Mouse (Mus musculus) embryonic fibroblast, embryonic 13.5 days (primary cell): Measurements from ENCODE around the gene Hcst. TPM values are rescaled to one million over a fixed set of nuclear protein-coding genes. Genes with fewer than 3 reads are reported as not detected.

Experiments used
- H3K27ac ChIP-seq: 2 replicates; pipeline ENCODE4 v1.5.1; 2012; ENCODE audit warnings: low read length, control low read depth, inconsistent platforms; ENCODE audit not compliant: insufficient read depth
- H3K4me1 ChIP-seq: 2 replicates; pipeline ENCODE4 v1.6.1; 2011; ENCODE audit warnings: low read length; ENCODE audit not compliant: control insufficient read depth, insufficient read depth
- H3K4me3 ChIP-seq: 2 replicates; pipeline ENCODE4 v1.5.1; 2011; ENCODE audit warnings: mild to moderate bottlenecking, control low read depth, low read length; ENCODE audit not compliant: insufficient read depth
- CTCF ChIP-seq: IDR thresholded peaks from 2 replicates; pipeline ENCODE4 v1.5.1; 2011; ENCODE audit warnings: mild to moderate bottlenecking, control low read depth, low read length, moderate library complexity, borderline replicate concordance; ENCODE audit not compliant: insufficient read depth
- POLR2A ChIP-seq: IDR thresholded peaks from 2 replicates; pipeline ENCODE4 v1.6.1; 2011; ENCODE audit warnings: low read depth, mild to moderate bottlenecking, control low read depth, low read length, moderate library complexity
- polyA plus RNA-seq: library from polyadenylated mRNA; stranded (reverse); fragments of >200 nt; gene quantifications from 2 replicates; pipeline ENCODE4 v1.2.4, GENCODE M21; 2011; ENCODE audit warnings: low read depth; ENCODE audit not compliant: missing spikeins, insufficient read length

Gene Hcst
- polyA plus RNA-seq: not detected in 2 replicates

DNA sequence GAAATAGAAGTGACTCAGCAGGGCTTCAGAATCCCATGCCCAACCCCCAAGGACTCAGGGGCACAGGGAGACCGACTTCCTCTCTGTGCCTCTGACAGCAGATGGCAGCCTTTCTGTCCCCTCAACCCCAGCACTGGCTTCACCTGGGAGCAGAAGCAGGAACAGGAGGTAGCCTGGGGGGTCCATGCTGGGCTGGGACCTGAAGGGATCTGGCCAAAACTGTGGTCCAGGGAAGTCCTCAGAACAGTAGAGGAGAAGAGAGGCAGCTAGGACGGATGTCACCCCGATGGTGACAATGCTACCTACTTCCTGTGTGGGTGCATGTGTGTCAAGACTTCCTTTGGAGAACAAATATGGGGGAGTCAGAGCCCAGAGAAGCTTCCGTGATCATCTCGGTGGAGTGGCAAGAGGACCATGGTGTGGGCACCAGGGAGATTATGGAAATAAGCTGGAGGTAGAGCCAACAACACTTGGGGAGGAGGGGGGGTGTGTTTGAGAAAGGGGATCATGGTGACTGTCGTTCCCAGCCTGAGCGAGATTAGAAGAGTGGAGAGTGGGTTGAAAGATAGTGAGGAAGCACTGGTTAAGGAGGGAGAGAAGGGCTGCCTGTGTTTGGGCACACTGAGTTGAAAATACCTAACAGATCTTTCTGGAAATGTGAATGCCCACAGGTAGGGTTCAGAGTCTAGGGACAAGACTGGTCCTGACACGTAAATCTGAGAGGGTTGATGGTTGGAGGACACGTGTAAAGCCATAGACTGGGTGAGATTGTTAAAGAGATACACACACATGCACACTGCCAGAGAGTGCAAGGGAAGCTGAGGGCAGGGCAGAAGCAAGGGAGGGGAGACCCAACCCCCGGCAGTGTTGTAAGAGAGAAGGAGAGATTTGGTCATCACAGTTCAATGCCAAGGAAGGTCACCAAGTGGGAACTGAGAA, at the start of gene Hcst:
TSS of gene Hcst (minus strand) at position 294 of the 939 bp plus-strand sequence.
- no peak within 1 kb of the TSS for H3K4me3 ChIP-seq
- peaks cover 3% of the 10 kb centered on the region; the same call in 1 of the 2 replicates for H3K4me1 ChIP-seq
- no peak within 1 kb of the TSS for H3K27ac ChIP-seq
- TF ChIP-seq CTCF: no peak
- no peak for TF ChIP-seq POLR2A

DNA sequence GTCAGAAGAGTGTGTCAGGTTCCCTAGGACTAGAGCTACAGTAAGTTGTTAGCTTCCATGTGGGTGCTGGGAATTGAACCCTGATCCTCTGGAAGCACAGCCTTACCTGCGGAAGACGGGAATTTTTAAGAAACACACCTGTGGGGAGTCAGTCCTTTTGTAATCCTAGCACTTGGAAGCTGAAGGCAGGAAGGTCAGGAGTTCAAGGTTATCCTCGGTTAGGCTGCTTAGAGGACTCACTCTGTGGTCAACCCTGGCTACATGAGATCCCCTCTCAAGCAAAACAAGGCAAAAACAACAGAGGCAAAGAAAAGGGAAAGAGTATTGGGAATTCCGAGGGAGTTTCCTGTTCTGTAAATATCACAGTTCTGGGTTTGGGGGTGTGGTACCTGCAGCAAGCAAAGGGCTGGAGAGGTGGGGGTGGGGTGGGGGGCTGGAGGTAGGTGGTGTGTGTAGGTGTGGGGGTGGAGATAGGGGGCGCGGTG, 45.2 kb upstream of the Hcst start:
- no peak overlapping the region for H3K4me3 ChIP-seq
- TF ChIP-seq CTCF (no peak), POLR2A (no peak)
- H3K4me1 ChIP-seq: no peaks in the 10 kb centered on the region
- no peak overlapping the region for H3K27ac ChIP-seq

DNA sequence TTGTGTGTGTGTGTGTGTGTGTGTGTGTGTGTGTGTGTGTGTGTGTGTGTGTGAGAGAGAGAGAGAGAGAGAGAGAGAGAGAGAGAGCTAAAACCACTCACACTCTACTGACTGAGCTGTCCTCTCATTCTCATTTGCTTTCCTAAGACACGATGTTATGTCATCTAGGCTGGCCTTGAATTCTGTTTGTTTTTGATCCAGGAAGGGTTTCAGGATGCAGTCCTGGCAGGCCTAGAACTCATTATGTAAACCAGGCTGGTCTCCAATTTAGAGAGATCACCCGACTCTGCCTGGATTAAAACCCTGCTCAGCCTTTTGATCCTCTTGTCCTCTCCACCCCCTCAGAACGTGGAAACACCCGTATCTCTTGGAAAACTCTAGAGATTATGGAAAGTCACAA, 44.3 kb upstream of the Hcst start:
- no peak for TF ChIP-seq CTCF
- no peak for TF ChIP-seq POLR2A
- Histone ChIP-seq H3K4me3 (no peak overlapping the region), H3K27ac (no peak overlapping the region), H3K4me1 (no peaks in the 10 kb centered on the region)

DNA sequence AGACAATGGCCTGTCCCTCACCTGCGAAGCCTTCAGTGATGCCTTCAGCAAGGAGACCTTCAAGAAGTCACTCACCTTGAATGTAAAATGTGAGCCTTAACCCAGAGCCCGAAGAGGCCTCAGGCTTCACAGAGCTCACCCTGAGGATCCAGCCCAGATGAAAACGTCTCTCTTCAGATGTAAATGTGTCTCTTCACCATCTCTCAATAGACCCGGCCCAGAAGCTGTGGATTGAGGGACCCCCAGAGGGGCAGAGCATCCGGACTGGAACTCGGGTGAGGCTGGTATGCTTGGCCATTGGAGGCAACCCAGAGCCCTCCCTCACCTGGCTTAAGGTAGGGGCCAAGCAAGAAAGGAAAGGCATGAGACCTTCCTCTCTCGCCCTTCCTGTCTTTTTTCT, 43.9 kb upstream of the Hcst start:
- Histone ChIP-seq H3K27ac (no peak overlapping the region), H3K4me3 (no peak overlapping the region), H3K4me1 (no peaks in the 10 kb centered on the region)
- TF ChIP-seq POLR2A (no peak), CTCF (no peak)

DNA sequence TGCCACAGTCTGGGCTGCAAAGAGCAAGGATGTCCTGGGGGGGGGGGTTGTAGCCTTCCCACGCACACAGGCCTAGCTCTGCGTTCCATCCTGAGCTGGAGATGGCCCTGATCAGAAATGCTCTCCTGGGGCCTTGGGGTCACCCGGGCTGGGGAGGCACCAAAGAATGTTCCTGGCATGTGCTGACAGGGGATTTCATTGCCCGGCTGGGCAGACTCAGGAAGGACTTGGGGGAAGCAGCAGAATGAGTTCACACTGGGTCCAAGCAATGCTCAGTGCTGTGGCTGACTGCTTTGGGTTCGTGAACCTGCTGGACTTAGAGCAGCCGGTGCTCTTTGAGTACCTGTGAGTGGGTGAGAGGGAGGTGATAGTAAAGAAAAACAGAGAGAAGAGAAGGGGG, 39.8 kb upstream of the Hcst start:
- TF ChIP-seq POLR2A (no peak), CTCF (no peak)
- H3K4me1 ChIP-seq: no peaks in the 10 kb centered on the region
- no peak overlapping the region for H3K4me3 ChIP-seq
- no peak overlapping the region for H3K27ac ChIP-seq

DNA sequence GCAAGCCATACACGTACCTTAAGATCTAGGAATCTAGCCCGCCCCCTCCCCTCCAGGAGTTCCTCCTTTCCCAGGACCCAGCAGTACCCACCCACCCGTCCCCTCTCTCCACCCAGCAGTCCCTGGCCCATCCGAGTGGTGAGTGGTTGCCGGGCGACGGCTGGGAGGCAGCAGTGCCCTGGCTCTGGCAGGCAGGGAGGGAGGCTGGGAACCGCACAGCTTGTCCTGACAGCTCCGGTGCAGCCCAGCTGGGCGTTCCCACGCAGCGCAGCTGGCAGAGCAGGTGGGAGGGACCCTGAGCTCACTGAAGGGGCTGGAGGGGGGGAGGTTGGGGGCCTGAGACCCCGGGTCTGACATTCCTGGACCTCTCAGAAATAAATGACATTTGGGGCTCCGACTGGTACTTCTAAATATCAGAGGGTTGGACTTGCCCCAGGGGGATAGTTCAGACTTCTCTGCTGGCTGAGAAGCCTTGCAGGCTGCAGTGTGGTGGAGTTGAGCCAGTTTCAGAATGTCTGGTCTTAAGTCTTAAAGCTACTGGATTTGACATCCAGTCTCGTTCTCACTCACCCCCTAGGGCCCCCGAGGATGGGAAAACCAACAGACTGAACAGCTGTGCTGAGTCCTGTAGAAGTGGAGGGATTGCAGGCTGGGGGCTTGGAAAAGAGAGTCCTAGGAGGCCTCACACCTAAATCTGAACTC, 38.1 kb upstream of the Hcst start, which contains the start of the genes Kirrel2 and Nphs1:
TSS of gene Kirrel2 (minus strand) at position 62 of the 702 bp plus-strand sequence.
TSS of gene Nphs1 (plus strand) at position 687 of the 702 bp plus-strand sequence.
- TF ChIP-seq POLR2A (no peak), CTCF (no peak)
- Histone ChIP-seq H3K4me3 (no peak within 1 kb of the TSS), H3K4me1 (no peaks in the 10 kb centered on the region), H3K27ac (no peak within 1 kb of the TSS)

DNA sequence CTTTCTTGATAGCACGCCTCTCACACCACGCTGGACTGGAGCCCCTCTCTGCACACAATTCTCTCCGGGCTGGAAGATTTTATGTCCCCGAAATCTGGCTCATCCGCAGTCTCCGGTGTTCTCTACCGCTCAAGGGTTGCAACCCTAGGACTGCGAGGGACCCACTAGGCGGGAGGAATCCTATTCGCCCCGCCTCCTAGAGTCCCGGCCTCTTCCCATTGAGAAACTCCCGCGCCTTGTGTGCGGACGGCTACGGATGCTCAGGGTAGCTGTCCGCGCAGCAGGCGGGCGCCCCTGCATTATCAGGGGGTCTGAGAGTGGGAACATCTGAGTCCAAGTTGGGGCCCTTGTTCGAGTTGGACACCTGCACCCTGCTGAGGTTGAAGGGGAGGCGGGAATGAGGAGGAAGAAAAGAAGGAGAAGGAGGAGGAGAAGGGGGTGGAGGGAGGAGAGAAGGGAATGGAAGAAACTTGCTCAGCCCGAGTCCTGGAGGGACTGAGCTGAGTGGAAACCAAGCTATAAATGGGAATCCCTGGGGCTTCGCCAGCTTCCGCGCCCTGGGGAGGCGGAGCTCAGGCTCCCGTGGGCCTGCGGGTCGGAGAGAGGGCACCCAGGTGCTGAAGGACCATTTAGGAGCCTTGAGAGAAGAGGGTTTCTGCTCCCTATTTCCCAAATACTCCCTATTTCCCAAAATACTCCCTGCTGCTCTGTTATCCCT, 37.4 kb upstream of the Hcst start:
- no peak for TF ChIP-seq CTCF
- no peak for TF ChIP-seq POLR2A
- no peak overlapping the region for H3K4me3 ChIP-seq
- H3K27ac ChIP-seq: no peak overlapping the region
- no peaks in the 10 kb centered on the region for H3K4me1 ChIP-seq

DNA sequence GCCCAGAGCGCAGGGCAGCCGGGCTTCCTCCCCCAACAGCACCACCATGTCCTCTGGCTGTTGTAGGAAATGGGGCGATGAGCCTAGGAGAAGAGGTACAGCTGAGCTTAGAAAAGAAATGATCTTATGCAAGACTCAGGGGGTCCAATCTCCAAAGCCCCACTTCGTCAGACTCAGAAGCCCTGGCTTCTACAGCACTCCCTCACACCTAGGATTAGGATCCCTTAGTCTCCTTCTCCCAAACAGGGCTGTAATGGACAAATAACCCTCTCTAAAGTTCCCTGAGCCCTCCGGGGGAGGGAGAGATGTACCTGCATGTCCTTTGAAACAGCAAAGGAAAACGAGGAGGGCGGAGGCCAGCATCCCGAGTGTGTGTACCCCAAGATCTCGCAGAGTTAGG, 36.8 kb upstream of the Hcst start:
- no peak for TF ChIP-seq POLR2A
- TF ChIP-seq CTCF: no peak
- Histone ChIP-seq H3K4me3 (no peak overlapping the region), H3K27ac (no peak overlapping the region), H3K4me1 (no peaks in the 10 kb centered on the region)

DNA sequence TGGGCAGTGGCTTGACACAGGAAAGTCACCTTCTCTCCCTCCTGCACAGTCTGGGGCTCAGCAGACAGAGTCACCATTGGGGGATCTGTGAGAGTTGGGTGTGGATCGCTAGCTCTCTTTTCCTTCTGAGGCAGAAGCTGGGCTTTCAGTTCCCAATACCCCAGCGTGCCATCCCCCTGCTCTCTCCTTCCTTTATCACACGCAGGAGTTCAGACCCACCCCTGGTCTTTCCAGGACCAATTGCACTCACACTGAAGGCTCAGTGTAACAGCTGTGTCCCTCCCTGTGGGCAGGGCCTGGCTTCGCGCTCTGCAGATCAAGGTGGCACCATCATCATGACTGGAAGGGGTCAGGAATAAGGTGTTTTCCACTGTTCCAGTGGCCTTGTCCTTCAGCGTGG, 34.6 kb upstream of the Hcst start:
- H3K27ac ChIP-seq: no peak overlapping the region
- H3K4me1 ChIP-seq: no peaks in the 10 kb centered on the region
- H3K4me3 ChIP-seq: no peak overlapping the region
- TF ChIP-seq POLR2A (no peak), CTCF (no peak)

DNA sequence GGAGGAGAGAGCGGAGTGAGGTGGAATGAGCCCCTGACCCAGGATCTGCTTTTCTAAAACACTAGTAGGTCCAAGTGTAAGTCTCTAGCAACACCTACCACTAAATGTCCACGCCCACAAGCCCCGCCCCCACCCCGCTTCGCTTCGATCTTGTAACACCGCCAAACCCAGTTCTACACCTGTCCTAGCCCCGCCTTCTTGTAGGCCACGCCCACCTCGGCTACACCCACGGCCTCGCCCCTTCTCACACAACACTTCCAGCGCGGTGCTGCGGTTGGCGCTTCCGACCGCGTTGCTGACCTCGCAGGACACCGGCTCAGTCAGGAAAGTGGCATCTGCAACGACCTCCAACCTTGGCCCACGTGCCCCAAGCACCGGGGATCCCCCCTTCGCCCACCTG, 34.1 kb upstream of the Hcst start:
- no peak overlapping the region for H3K27ac ChIP-seq
- H3K4me3 ChIP-seq: no peak overlapping the region
- no peak for TF ChIP-seq CTCF
- no peak for TF ChIP-seq POLR2A
- no peaks in the 10 kb centered on the region for H3K4me1 ChIP-seq
